Mouse (Mus musculus) hematopoietic stem cell, adult 5-6 weeks (primary cell): ENCODE data around the gene Cdc42bpa. TPM values are rescaled to one million over a fixed set of nuclear protein-coding genes. Genes with fewer than 3 reads are reported as not detected.

Experiments used
- total RNA-seq: library from RNA; stranded (forward); fragments of 172-1452, 232-1000 nt; gene quantifications from 2 replicates; pipeline ENCODE4 v1.2.3, GENCODE M21; 2017

The Cdc42bpa gene
- total RNA-seq, 1 experiment from 2014 or later, result 18.7 TPM

Other genes with a start within 250 kb of the Cdc42bpa start
- not detected in 2 replicates for gene Kif28, start 215.2 kb upstream of the Cdc42bpa start, total RNA-seq
- gene Gm10518, start 157.1 kb upstream of the Cdc42bpa start, total RNA-seq, result 0.31 and 1.2 TPM in 2 replicates
- gene Ahctf1, start 156.8 kb upstream of the Cdc42bpa start, total RNA-seq, result 121 and 125 TPM in 2 replicates
- gene Coq8a, start 239.1 kb downstream of the Cdc42bpa start, total RNA-seq, result 32.1 and 34.0 TPM in 2 replicates